Mouse (Mus musculus): ENCODE results near the gene Nfatc2.

GRCm38 (mm10) chr2:168640460-168640859, 39.0 kb upstream of the Nfatc2 start:
- TF ChIP-seq CTCF (IDR thresholded peaks at IDR 0.05; ENCODE audit: borderline replicate concordance, insufficient read depth, low read length) (no peak), POLR2A (IDR thresholded peaks at IDR 0.05; ENCODE audit: low read depth, low read length) (no peak)

All from embryonic fibroblast, embryonic 13.5 days (primary cell).